In the genomic region with DNA sequence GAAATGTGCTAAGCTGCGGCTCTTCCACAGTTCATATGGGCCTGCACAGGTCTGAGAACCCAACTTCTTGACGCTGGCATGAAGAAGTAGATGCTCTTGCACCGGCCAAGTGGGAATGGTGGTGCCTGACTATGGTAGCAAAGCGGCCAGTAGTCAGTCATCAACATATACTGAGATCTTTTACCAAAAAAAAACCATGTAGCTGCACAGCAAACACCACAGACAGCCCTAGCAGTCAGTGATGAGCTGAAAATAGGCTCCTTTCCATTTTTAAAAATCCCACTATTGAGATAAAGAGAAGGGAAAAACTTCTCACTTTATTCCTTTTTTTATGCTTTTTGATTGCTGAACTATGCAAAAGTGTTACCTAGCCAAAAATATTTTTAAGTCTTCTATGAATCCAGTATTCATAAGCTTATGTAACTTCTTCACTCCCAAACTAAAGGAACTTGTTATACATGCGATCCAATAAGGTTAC, we compare ENCODE assay signal across 24 mouse cellular contexts.
DNase-seq lines count a peak whose midpoint lies in the region; ATAC-seq lines count a peak whose summit lies in the region.
"Had no signal": no experiment of that assay in that cellular context is flagged by ENCODE, and none has a peak within 500 bp of the region (broad histone marks: within the 10 kb centered on the region; RNA-seq: fewer than 3 reads in every experiment).

No protein-coding gene starts in this region.

- intact Hi-C loops in left cerebral cortex, postnatal 14 days (cut with DNase I): no loop called here

- DNase-seq in frontal cortex, postnatal 10 days (ENCODE audit: low spot score in 2 of 2): no peak
- DNase-seq in left cerebral cortex, adult 11 months (ENCODE audit: low spot score): peak; percentile 35
- DNase-seq in left cerebral cortex, postnatal 14 days (ENCODE audit: low spot score in 2 of 2): no peak
- peak; percentile 12 for DNase-seq in right cerebral cortex, adult 18-20 months
- DNase-seq in right cerebral cortex, postnatal 10 days (ENCODE audit: low spot score in 2 of 2): no peak
- peak; percentile 72 for DNase-seq in telencephalon, adult 2 months (ENCODE audit: low read depth, low spot score)
- no peak for DNase-seq in embryo, embryonic 9.5 days (ENCODE audit: extremely low spot score)
- DNase-seq: adrenal gland, adult 8-10 months; adrenal gland, postnatal 14 days; adrenal gland, postnatal 36 days; B cell, adult 2 months; cerebellum, adult 11 months; cerebellum, adult 18-20 months; cerebellum, adult 8-10 months; cerebellum, adult 9-11 months; cerebellum, postnatal 14 days; cerebellum, postnatal 36 days; forebrain, postnatal 0 days had no signal

- peak; percentile 92 for ATAC-seq in frontal cortex, adult (ENCODE audit: low TSS enrichment)
- ATAC-seq: activated CD4-positive, CD25-positive, alpha-beta regulatory T cell, adult 4 months; CD4-positive, CD25-positive, alpha-beta regulatory T cell, adult 4 months; forebrain, embryonic 13.5 days; forebrain, embryonic 15.5 days; forebrain, postnatal 0 days; Patski had no signal

Comparison
In these comparisons a context has a peak if more than half of its experiments do, and no peak if none do; other contexts are left out.
1. DNase-seq: peak in left cerebral cortex, adult 11 months (single experiment), right cerebral cortex, adult 18-20 months (single experiment) and telencephalon, adult 2 months (single experiment); none in frontal cortex, postnatal 10 days (0 of 2), left cerebral cortex, postnatal 14 days (0 of 2), right cerebral cortex, postnatal 10 days (0 of 2) and embryo, embryonic 9.5 days (single experiment).